Mouse (Mus musculus): ENCODE data around the gene Rplp0. TPM values are rescaled to one million over a fixed set of nuclear protein-coding genes. Genes with fewer than 3 reads are reported as not detected.

The Rplp0 gene
- polyA plus RNA-seq, 1 experiment, result 494 TPM

DNA sequence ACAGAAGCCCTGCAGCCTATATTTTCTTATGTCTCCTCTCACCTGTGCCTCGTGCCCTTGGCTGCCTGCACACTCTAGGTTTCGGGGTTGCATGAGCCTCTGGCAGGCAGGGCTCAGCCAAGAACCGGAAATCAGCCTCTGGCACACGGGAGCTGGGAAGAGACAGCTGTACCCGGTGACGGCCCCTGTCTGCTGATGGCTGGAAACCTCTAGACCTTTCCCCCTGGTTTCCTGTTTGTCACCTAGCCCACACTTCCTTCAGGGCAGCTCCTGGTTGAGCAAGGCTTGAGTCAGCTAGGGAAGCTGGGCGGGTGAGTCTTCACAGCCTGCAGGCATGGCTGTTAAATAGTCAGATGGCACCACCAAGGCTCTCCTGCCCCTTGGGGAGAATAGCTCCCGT, 24.4 kb upstream of the Rplp0 start:
- no peak overlapping the region for H3K4me3 ChIP-seq (ENCODE audit: insufficient read depth, low read length)
- no peak overlapping the region for H3K27ac ChIP-seq (ENCODE audit: insufficient read depth, low read length)
- no peaks in the 10 kb centered on the region for H3K4me1 ChIP-seq (ENCODE audit: control insufficient read depth, insufficient read depth, low read length)
- no peak for TF ChIP-seq POLR2A (IDR thresholded peaks at IDR 0.05; ENCODE audit: extremely low read depth, insufficient read depth, low read length)
- no peak for TF ChIP-seq CTCF (IDR thresholded peaks at IDR 0.05; ENCODE audit: extremely low read depth, insufficient read depth, low read length)

DNA sequence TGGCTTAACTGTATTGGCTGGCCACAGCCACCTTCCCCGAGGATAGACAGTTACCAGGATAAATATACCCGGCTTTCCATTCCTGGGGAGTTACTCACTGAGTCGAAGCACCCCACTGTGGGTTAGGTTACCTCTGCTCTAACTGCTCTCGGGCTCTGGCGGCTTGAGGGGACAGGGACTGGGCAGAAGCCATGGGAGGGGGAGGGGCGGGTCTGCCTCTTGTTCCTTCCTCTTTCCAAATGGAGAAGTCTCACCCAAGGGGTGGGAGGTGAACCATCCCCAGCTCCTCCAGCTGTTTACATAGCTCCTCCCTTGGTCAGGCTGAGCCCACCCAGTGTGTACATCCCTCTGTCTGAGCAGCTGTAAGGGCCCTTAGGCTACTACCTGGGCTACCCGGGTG, 23.6 kb upstream of the Rplp0 start:
- Histone ChIP-seq H3K4me1 (ENCODE audit: control insufficient read depth, insufficient read depth, low read length) (no peaks in the 10 kb centered on the region), H3K27ac (ENCODE audit: insufficient read depth, low read length) (no peak overlapping the region), H3K4me3 (ENCODE audit: insufficient read depth, low read length) (no peak overlapping the region)
- no peak for TF ChIP-seq CTCF (IDR thresholded peaks at IDR 0.05; ENCODE audit: extremely low read depth, insufficient read depth, low read length)
- TF ChIP-seq POLR2A (IDR thresholded peaks at IDR 0.05; ENCODE audit: extremely low read depth, insufficient read depth, low read length), result no peak

DNA sequence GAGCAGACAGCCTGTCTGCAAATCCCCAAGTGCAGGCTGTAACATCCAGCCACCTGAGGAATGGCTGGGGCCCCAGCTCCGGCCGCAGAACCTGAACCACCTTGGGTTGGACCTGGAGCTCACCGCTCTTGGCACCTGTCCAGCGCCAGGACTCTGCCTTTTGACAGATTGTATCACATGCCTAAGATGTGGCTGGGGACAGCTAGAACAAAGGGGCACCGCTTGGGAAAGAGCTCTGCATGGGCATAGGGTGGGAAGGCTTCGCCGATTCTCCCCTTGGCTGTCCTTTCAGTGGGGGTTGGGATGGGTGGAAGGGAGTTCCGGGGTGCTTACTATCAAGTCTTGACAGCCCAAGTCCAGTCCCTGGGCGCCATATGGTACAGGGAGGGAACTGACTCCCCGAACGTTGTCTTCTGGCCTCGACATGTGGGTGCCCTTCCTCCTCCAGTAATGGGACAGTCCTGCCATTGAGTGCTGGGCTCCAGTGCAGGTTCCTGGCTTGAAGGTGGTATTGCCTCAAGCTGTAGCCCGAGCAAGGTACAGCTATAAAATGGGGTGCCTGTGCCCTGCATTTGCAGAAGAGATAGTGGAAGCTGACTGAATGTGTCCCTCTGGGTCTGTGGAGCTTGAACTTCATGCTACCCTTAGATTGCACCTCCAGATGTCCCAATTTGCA, 21.1 kb upstream of the Rplp0 start:
- TF ChIP-seq CTCF (IDR thresholded peaks at IDR 0.05; ENCODE audit: extremely low read depth, insufficient read depth, low read length), result no peak
- no peak for TF ChIP-seq POLR2A (IDR thresholded peaks at IDR 0.05; ENCODE audit: extremely low read depth, insufficient read depth, low read length)
- Histone ChIP-seq H3K4me3 (ENCODE audit: insufficient read depth, low read length) (no peak overlapping the region), H3K27ac (ENCODE audit: insufficient read depth, low read length) (no peak overlapping the region), H3K4me1 (ENCODE audit: control insufficient read depth, insufficient read depth, low read length) (0 out of 2 replicates have a peak, but pooled peaks cover 2% of the 10 kb centered on the region)

DNA sequence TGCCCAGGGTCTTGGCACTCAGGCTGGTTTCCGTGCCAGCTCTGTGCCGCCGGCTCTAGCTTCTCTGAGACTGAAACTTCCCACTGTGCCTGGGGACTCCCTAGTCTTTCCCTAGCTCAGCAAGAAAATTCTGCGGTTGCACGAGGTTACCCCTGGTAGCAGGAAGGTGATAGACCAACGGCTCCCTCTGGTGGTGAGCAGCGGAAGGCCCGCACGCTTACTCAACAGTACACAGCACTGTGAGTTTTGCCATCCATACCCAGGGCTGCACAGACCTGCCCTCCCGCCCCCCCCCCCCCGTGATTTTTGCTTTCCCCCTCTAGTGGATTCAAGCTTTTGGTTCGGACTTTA, 20.6 kb upstream of the Rplp0 start:
- TF ChIP-seq CTCF (IDR thresholded peaks at IDR 0.05; ENCODE audit: extremely low read depth, insufficient read depth, low read length) (peak; percentile 94), POLR2A (IDR thresholded peaks at IDR 0.05; ENCODE audit: extremely low read depth, insufficient read depth, low read length) (no peak)
- peaks cover 6% of the 10 kb centered on the region; the same call in 1 of the 2 replicates for H3K4me1 ChIP-seq (ENCODE audit: control insufficient read depth, insufficient read depth, low read length)
- H3K4me3 ChIP-seq (ENCODE audit: insufficient read depth, low read length), result no peak overlapping the region
- no peak overlapping the region for H3K27ac ChIP-seq (ENCODE audit: insufficient read depth, low read length)

- Histone ChIP-seq H3K4me1 (ENCODE audit: control insufficient read depth, insufficient read depth, low read length) (peaks cover 8% of the 10 kb centered on the region; the same call in 1 of the 2 replicates), H3K27ac (ENCODE audit: insufficient read depth, low read length) (no peak overlapping the region), H3K4me3 (ENCODE audit: insufficient read depth, low read length) (no peak overlapping the region)
- no peak for TF ChIP-seq POLR2A (IDR thresholded peaks at IDR 0.05; ENCODE audit: extremely low read depth, insufficient read depth, low read length)
- TF ChIP-seq CTCF (IDR thresholded peaks at IDR 0.05; ENCODE audit: extremely low read depth, insufficient read depth, low read length), result no peak
These were observed 16.5 kb upstream of the Rplp0 start for GRCm38 (mm10) chr5:115542635-115543384.

GRCm38 (mm10) chr5:115543509-115544253, 15.6 kb upstream of the Rplp0 start:
- H3K4me3 ChIP-seq (ENCODE audit: insufficient read depth, low read length), result no peak overlapping the region
- H3K4me1 ChIP-seq (ENCODE audit: control insufficient read depth, insufficient read depth, low read length), result peaks cover 8% of the 10 kb centered on the region; the same call in 1 of the 2 replicates

GRCm38 (mm10) chr5:115544655-115545185, 14.5 kb upstream of the Rplp0 start:
- no peak overlapping the region for H3K27ac ChIP-seq (ENCODE audit: insufficient read depth, low read length)
- H3K4me1 ChIP-seq (ENCODE audit: control insufficient read depth, insufficient read depth, low read length), result peaks cover 8% of the 10 kb centered on the region; the same call in 1 of the 2 replicates
- no peak for TF ChIP-seq CTCF (IDR thresholded peaks at IDR 0.05; ENCODE audit: extremely low read depth, insufficient read depth, low read length)
- H3K4me3 ChIP-seq (ENCODE audit: insufficient read depth, low read length), result no peak overlapping the region

More at GRCm38 (mm10) chr5:115543509-115544253, 15.6 kb upstream of the Rplp0 start:
- H3K27ac ChIP-seq (ENCODE audit: insufficient read depth, low read length), result no peak overlapping the region
- TF ChIP-seq CTCF (IDR thresholded peaks at IDR 0.05; ENCODE audit: extremely low read depth, insufficient read depth, low read length), result no peak
- no peak for TF ChIP-seq POLR2A (IDR thresholded peaks at IDR 0.05; ENCODE audit: extremely low read depth, insufficient read depth, low read length)

DNA sequence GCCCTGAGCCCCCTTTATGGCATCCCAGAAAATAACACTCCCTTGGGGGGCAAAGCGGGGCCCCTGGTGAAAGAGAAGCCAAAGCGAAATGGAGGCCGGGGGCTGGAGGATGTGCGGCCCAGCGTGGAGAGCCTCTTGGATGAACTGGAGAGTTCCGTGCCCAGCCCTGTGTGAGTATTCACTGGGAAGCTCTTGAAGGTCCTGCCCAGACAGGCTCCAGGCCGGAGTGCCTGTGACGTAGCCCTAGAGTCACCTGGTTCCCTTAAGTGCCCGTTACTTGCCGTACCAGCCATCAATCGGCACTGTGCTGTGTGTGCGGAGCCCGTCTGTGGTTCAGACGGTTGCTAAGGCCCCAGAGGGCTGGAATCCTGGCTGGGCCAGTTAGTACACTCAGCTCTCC, 13.6 kb upstream of the Rplp0 start:
- Histone ChIP-seq H3K27ac (ENCODE audit: insufficient read depth, low read length) (no peak overlapping the region), H3K4me1 (ENCODE audit: control insufficient read depth, insufficient read depth, low read length) (peaks cover 8% of the 10 kb centered on the region; the same call in 1 of the 2 replicates), H3K4me3 (ENCODE audit: insufficient read depth, low read length) (no peak overlapping the region)
- no peak for TF ChIP-seq CTCF (IDR thresholded peaks at IDR 0.05; ENCODE audit: extremely low read depth, insufficient read depth, low read length)
- no peak for TF ChIP-seq POLR2A (IDR thresholded peaks at IDR 0.05; ENCODE audit: extremely low read depth, insufficient read depth, low read length)

DNA sequence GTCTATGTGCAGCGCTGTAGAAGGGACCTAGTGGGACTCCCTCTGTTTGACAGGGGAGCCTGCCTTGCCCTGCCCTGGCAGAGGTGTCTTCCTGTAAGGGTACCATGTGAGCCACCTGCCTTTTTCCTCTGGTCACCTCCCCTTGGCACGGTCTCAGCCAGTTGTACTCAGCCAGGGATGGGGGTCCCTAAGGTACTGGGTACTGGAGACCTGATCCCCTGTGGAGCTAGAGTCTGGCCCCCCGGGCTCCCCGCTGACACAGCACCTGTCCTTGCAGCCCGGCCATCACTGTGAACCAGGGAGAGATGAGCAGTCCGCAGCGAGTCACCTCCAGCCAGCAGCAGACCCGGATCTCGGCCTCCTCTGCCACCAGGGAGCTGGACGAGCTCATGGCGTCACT, 12.7 kb upstream of the Rplp0 start:
- no peak overlapping the region for H3K4me3 ChIP-seq (ENCODE audit: insufficient read depth, low read length)
- no peak overlapping the region for H3K27ac ChIP-seq (ENCODE audit: insufficient read depth, low read length)
- TF ChIP-seq CTCF (IDR thresholded peaks at IDR 0.05; ENCODE audit: extremely low read depth, insufficient read depth, low read length) (no peak), POLR2A (IDR thresholded peaks at IDR 0.05; ENCODE audit: extremely low read depth, insufficient read depth, low read length) (no peak)
- H3K4me1 ChIP-seq (ENCODE audit: control insufficient read depth, insufficient read depth, low read length), result peaks cover 8% of the 10 kb centered on the region; the same call in 1 of the 2 replicates
